Mouse (Mus musculus): Measurements from ENCODE around the gene Klk9.

- no peak for TF ChIP-seq EP300 (IDR thresholded peaks at IDR 0.05; ENCODE audit: low read depth)
- no peak for TF ChIP-seq CTCF (IDR thresholded peaks at IDR 0.05; ENCODE audit: low read depth)
Measured at GRCm38 (mm10) chr7:43815211-43815610, 23.5 kb downstream of the Klk9 start.
